Mouse (Mus musculus): ENCODE results near the gene Arrdc3. TPM values are rescaled to one million over a fixed set of nuclear protein-coding genes. Genes with fewer than 3 reads are reported as not detected.

Gene Arrdc3
- polyA plus RNA-seq (2012; fragmentation: generic; extraction: Trizol): 10 to 100 TPM in 1 of 2 experiments, under 1 TPM in 1; 0.28 to 12.0 TPM

DNA sequence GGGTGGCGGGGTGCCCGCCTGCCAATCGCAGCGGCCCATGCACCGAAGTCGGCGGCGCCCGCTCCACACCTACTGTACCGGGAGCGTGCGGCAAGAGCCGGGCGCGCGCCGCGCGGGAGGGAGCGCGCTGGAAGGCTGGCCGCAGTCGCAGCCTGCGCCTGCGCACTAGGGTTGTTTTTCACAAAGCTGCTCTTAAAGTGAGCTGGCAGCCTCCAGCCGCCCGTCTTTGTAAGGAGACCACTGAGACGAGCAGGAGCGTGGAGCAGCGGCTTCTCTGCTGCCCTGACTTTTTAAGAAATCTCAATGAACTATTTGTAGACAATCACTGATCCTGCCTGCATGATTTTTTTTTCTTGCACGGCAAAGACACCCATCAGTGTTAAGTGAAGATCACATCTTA lies at the start of gene Arrdc3:
Gene Arrdc3 (plus strand): TSS at position 195 of the 400 bp plus-strand sequence.

